Mouse (Mus musculus) C2C12 (cell line): Measurements from ENCODE around the gene Slc4a8.

Experiments used
- CTCF ChIP-seq: IDR thresholded peaks from one replicate; pipeline ENCODE4 v1.5.1; 2011; ENCODE audit not compliant: control insufficient read depth, insufficient read depth, insufficient read length
- MAX ChIP-seq: IDR thresholded peaks from one replicate; pipeline ENCODE4 v1.6.1; 2011; ENCODE audit warnings: mild to moderate bottlenecking, control low read depth
- USF1 ChIP-seq: IDR thresholded peaks from one replicate; pipeline ENCODE4 v1.6.1; 2011; ENCODE audit warnings: low read depth, mild to moderate bottlenecking, control low read depth, moderate library complexity

- no peak for TF ChIP-seq CTCF
- TF ChIP-seq MAX = no peak
- TF ChIP-seq USF1 = no peak
Observed at GRCm38 (mm10) chr15:100755881-100756624, 5.5 kb upstream of the Slc4a8 start.
